Mouse (Mus musculus) embryonic facial prominence, embryonic 14.5 days (tissue): ENCODE results near the gene Lfng. TPM values are rescaled to one million over a fixed set of nuclear protein-coding genes. Genes with fewer than 3 reads are reported as not detected.

ENCODE experiments used
- ATAC-seq: fragments of 200-750 bp; cut with Nextera tagmentation; 2 replicates; pipeline ENCODE4 v1.8.0; 2017; ENCODE audit warnings: low read depth, moderate number of reproducible peaks, moderate TSS enrichment
- DNase-seq: peaks from one replicate; pipeline ENCODE4 v3.0.0-alpha.2; 2015; ENCODE audit warnings: low spot score
- H3K27ac ChIP-seq: fragments of 300-500 bp; sonication (generic); replicated peaks from 2 replicates; pipeline ENCODE4 v1.5.1; 2014; ENCODE audit warnings: low read depth, mild to moderate bottlenecking, low read length, moderate library complexity
- H3K27me3 ChIP-seq: fragments of 300-500 bp; sonication (generic); replicated peaks from 2 replicates; pipeline ENCODE4 v1.6.1; 2014; ENCODE audit warnings: low read length; ENCODE audit not compliant: control insufficient read depth, insufficient read depth
- H3K36me3 ChIP-seq: fragments of 300-500 bp; sonication (generic); 2 replicates; pipeline ENCODE4 v1.6.1; 2014; ENCODE audit warnings: low read length, mixed read lengths; ENCODE audit not compliant: control insufficient read depth, insufficient read depth
- H3K4me1 ChIP-seq: fragments of 300-500 bp; sonication (generic); 2 replicates; pipeline ENCODE4 v1.6.1; 2014; ENCODE audit warnings: antibody characterized with exemption, low read length; ENCODE audit not compliant: control insufficient read depth, insufficient read depth
- H3K4me2 ChIP-seq: fragments of 300-500 bp; sonication (generic); 2 replicates; pipeline ENCODE4 v1.6.1; 2014; ENCODE audit warnings: low read depth, mild to moderate bottlenecking, low read length, moderate library complexity, mixed read lengths
- H3K4me3 ChIP-seq: fragments of 300-500 bp; sonication (generic); 2 replicates; pipeline ENCODE4 v1.5.1; 2014; ENCODE audit warnings: low read depth, mild to moderate bottlenecking, low read length
- H3K9ac ChIP-seq: fragments of 300-500 bp; sonication (generic); 2 replicates; pipeline ENCODE4 v1.6.1; 2014; ENCODE audit warnings: low read depth, mild to moderate bottlenecking, low read length, moderate library complexity, mixed read lengths
- H3K9me3 ChIP-seq: fragments of 300-500 bp; sonication (generic); 2 replicates; pipeline ENCODE4 v1.6.1; 2016; ENCODE audit warnings: low read length; ENCODE audit not compliant: control insufficient read depth
- WGBS: fragments of 180-500 bp; shearing (Covaris S2); extraction: QIAGEN DNeasy Blood & Tissue Kit; methylation state at CpG from one replicate; pipeline ENCODE4 v1.1.7; 2014; 5-methylcytosine and 5-hydroxymethylcytosine counted together
- polyA plus RNA-seq: library from polyadenylated mRNA; unstranded; fragments of >200 nt; fragmentation: Nextera tagmentation; extraction: Ambion mirVana; gene quantifications from 2 replicates; pipeline ENCODE4 v1.2.1, GENCODE M21; 2014

Gene Lfng
- polyA plus RNA-seq, result 24.6 and 27.9 TPM in 2 replicates

DNA sequence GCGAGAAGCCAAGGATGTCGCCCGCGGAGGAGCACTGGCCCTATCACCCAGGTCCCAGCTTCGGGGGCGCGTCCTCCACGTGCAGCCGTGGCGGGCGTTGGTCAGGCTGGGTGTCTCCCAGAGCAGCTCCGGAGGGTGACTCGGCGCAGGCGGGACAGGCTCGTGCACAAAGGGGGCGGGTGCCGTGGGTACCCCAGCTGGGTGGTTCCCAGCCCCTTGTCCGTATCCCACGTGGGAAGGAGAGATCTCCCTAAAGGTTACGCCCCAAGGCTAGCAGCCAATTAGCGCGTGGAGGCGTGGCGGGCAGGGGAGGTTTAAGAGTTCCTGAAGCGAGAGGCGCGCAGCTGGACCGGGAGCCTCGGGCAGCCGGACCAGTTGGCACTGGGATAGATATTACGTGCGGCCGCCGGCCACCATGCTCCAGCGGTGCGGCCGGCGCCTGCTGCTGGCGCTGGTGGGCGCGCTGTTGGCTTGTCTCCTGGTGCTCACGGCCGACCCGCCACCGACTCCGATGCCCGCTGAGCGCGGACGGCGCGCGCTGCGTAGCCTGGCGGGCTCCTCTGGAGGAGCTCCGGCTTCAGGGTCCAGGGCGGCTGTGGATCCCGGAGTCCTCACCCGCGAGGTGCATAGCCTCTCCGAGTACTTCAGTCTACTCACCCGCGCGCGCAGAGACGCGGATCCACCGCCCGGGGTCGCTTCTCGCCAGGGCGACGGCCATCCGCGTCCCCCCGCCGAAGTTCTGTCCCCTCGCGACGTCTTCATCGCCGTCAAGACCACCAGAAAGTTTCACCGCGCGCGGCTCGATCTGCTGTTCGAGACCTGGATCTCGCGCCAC is at the start of gene Lfng:
TSS of gene Lfng (plus strand) at position 320 of the 835 bp plus-strand sequence.
- Histone ChIP-seq H3K9me3 (no peaks in the 10 kb centered on the region), H3K27ac (peak within 1 kb of the TSS; percentile 88), H3K4me2 (peak within 1 kb of the TSS; percentile 79), H3K9ac (peak within 1 kb of the TSS; percentile 73), H3K36me3 (no peaks in the 10 kb centered on the region), H3K27me3 (peaks cover 38% of the 10 kb centered on the region), H3K4me1 (peaks cover 53% of the 10 kb centered on the region), H3K4me3 (peak within 1 kb of the TSS; percentile 64)
- ATAC-seq (peak; percentile 65), DNase-seq (peak; percentile 97)
- under 1% methylated on average over 38 of the region's 91 CpGs for WGBS

GRCm38 (mm10) chr5:140562601-140563000 is 44.5 kb upstream of the Lfng start:
- ATAC-seq (no peak), DNase-seq (no peak)
- WGBS, result 68% methylated on average over 9 of the region's 9 CpGs
- H3K27ac ChIP-seq, result no peak overlapping the region
- no peak overlapping the region for H3K9ac ChIP-seq
- no peaks in the 10 kb centered on the region for H3K27me3 ChIP-seq
- 0 out of 2 replicates have a peak, but pooled peaks cover under 1% of the 10 kb centered on the region for H3K4me1 ChIP-seq
- no peak overlapping the region for H3K4me3 ChIP-seq
- H3K36me3 ChIP-seq, result no peaks in the 10 kb centered on the region
- H3K4me2 ChIP-seq, result no peak overlapping the region
- no peaks in the 10 kb centered on the region for H3K9me3 ChIP-seq

DNA sequence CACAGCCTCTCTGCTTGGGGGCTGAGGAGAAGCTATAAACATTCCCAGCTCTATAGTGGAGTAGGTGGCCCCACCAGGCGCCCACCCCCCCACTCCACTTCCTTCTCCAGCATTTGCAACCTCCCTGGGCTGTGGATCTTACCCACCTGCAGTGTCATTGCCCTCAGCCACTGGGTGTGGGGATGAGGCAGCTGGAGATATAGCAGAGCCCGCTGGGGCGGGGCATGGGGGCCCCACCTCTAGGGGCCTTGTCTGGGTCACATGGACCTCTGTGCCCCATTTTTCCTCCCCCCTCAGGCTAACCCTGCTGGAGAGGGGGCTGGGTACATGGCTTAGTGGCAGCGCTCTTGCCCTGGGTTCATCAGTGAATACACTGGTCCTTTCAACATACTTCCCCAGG is 42.2 kb upstream of the Lfng start, which contains the start of gene Grifin:
TSS of gene Grifin (minus strand) at position 176 of the 400 bp plus-strand sequence.
- DNase-seq, result no peak
- Histone ChIP-seq H3K9me3 (no peaks in the 10 kb centered on the region), H3K36me3 (no peaks in the 10 kb centered on the region), H3K27me3 (no peaks in the 10 kb centered on the region), H3K4me2 (no peak within 1 kb of the TSS), H3K4me3 (no peak within 1 kb of the TSS), H3K9ac (0 out of 2 replicates have a peak within 1 kb of the TSS, but pooled peaks have one; percentile 8), H3K4me1 (peaks cover 13% of the 10 kb centered on the region; the same call in 1 of the 2 replicates), H3K27ac (no peak within 1 kb of the TSS)
- no peak for ATAC-seq
- WGBS, result 78% methylated on average over 4 of the region's 4 CpGs

- DNase-seq (peak; percentile 56), ATAC-seq (0 out of 2 replicates have a peak, but pooled peaks have one; percentile 22)
Observed at GRCm38 (mm10) chr5:140565451-140565850, 41.7 kb upstream of the Lfng start.

GRCm38 (mm10) chr5:140565856-140566255 is 41.3 kb upstream of the Lfng start:
- no peak overlapping the region for H3K4me3 ChIP-seq
- 67% methylated on average over 5 of the region's 6 CpGs for WGBS
- no peaks in the 10 kb centered on the region for H3K36me3 ChIP-seq
- H3K9ac ChIP-seq, result no peak overlapping the region
- no peaks in the 10 kb centered on the region for H3K9me3 ChIP-seq
- no peak overlapping the region for H3K27ac ChIP-seq
- ATAC-seq (no peak), DNase-seq (no peak)
- H3K4me1 ChIP-seq, result peaks cover 13% of the 10 kb centered on the region; the same call in 1 of the 2 replicates
- no peaks in the 10 kb centered on the region for H3K27me3 ChIP-seq
- H3K4me2 ChIP-seq, result no peak overlapping the region

More at GRCm38 (mm10) chr5:140565451-140565850, 41.7 kb upstream of the Lfng start:
- Histone ChIP-seq H3K4me1 (peaks cover 13% of the 10 kb centered on the region; the same call in 1 of the 2 replicates), H3K9me3 (no peaks in the 10 kb centered on the region), H3K9ac (no peak overlapping the region), H3K4me3 (no peak overlapping the region), H3K4me2 (no peak overlapping the region), H3K27me3 (no peaks in the 10 kb centered on the region), H3K36me3 (no peaks in the 10 kb centered on the region), H3K27ac (no peak overlapping the region)
- WGBS, result 31% methylated on average over 4 of the region's 5 CpGs

DNA sequence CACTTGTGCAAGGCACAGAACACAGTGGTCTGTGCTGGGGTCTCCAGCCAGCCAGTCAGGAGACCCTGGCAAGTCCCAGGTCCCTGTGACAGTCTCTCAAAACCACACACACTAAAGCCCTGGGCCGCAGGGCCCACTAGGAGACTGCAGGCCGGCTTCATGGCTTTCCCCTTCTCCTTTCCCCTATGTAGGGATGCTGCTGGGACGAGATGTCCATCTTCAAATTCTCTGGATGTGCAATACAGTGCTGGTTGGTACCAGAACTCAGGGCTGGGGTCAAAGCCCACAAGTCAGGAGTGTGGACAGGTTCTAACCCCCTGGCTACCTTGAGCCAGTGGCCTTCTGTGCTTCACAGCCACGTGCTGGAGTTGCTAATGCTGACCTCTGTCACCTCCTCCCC is 40.8 kb upstream of the Lfng start:
- WGBS, result 71% methylated on average over 4 of the region's 4 CpGs
- no peak for ATAC-seq
- H3K4me1 ChIP-seq, result peaks cover 13% of the 10 kb centered on the region; the same call in 1 of the 2 replicates

DNA sequence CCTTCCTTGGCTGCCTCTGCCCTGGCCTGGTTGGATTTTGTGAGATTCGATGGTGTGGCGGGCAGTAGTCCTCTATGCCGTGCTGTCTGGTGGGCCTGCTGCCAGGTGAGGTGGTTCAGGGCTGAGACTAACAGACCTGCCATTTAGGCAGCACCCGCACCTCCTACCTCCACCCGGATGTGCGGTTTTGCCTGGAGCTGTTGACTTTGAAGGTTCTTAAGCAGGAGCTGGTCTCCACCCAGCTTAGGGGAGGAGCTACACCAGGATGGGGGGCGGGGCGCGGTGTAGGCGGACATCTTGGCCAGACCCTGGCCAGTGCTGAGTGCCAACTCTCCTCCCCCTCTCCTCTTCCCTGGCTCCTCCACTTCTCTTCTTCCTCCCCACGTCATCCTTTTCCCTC is 39.8 kb upstream of the Lfng start:
- peak; percentile 82 for DNase-seq

More for the DNA sequence above, 40.8 kb upstream of the Lfng start:
- Histone ChIP-seq H3K4me2 (no peak overlapping the region), H3K9ac (no peak overlapping the region), H3K4me3 (no peak overlapping the region), H3K36me3 (no peaks in the 10 kb centered on the region), H3K27ac (no peak overlapping the region), H3K27me3 (no peaks in the 10 kb centered on the region), H3K9me3 (no peaks in the 10 kb centered on the region)
- no peak for DNase-seq

DNA sequence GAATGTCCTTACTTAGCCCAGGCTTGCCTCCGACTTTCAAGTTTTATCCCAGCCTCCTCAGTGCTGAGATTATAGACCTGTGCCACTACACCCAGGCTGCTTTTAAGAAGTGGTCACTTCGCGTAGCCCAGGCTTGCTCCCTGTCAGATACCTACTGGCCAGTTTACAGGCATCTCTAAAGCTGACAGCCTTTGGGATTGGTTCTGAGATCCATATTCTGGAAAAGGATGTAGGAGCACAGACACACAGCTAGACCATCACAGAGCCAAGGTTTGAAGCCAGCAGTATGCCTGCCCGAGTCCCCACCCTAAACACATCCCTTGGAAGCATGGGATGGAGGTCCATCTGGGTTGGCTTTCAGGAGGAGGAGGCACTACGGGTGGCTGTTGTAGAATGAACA is 39.4 kb upstream of the Lfng start:
- Histone ChIP-seq H3K9ac (no peak overlapping the region), H3K27ac (no peak overlapping the region), H3K9me3 (no peaks in the 10 kb centered on the region), H3K4me3 (no peak overlapping the region), H3K27me3 (no peaks in the 10 kb centered on the region), H3K4me1 (peaks cover 16% of the 10 kb centered on the region; the same call in 1 of the 2 replicates), H3K36me3 (no peaks in the 10 kb centered on the region), H3K4me2 (no peak overlapping the region)
- DNase-seq (no peak), ATAC-seq (no peak)
- WGBS, result 84% methylated on average over 5 of the region's 5 CpGs

More for the DNA sequence above, 39.8 kb upstream of the Lfng start:
- no peak overlapping the region for H3K4me3 ChIP-seq
- H3K9me3 ChIP-seq, result no peaks in the 10 kb centered on the region
- peaks cover 16% of the 10 kb centered on the region; the same call in 1 of the 2 replicates for H3K4me1 ChIP-seq
- no peak overlapping the region for H3K9ac ChIP-seq
- WGBS, result 40% methylated on average over 11 of the region's 11 CpGs
- no peaks in the 10 kb centered on the region for H3K27me3 ChIP-seq
- H3K4me2 ChIP-seq, result no peak overlapping the region
- no peaks in the 10 kb centered on the region for H3K36me3 ChIP-seq
- ATAC-seq, result peak; percentile 28; the same call in 1 of the 2 replicates
- no peak overlapping the region for H3K27ac ChIP-seq
